Mouse (Mus musculus) heart, postnatal 4 days (tissue): ENCODE measurements around the gene BC030867. TPM values are rescaled to one million over a fixed set of nuclear protein-coding genes. Genes with fewer than 3 reads are reported as not detected.

Source experiments
- microRNA-seq, 2 experiments: library from miRNA; unstranded; fragments of <30 nt; microRNA quantifications; one replicate each; pipeline ENCODE4 v1.2.0; 2021 to 2022
- total RNA-seq, 2 experiments: library from RNA; stranded (reverse); gene quantifications; 2 replicates each; pipeline ENCODE4 v1.2.3; 2021

Gene BC030867
- total RNA-seq, 2 experiments from 2014 or later, result 5.3 TPM

Small RNA genes lying within 50 kb of the gene (microRNA-seq; reads per million reads assigned to microRNA genes)
- gene Mir8101, result 1.4 to 1.6 reads per million in 2 experiments

Other genes starting within 250 kb of the BC030867 start
- 1 to 10 TPM; 6.2 to 7.4 TPM for gene Mpp3, start 220.4 kb upstream of the BC030867 start, total RNA-seq
- gene Cd300lg, start 207.4 kb upstream of the BC030867 start, total RNA-seq, result 10 to 100 TPM; 32.3 to 36.2 TPM
- 1 to 10 TPM; 6.1 to 7.3 TPM for gene Mpp2, start 160.4 kb upstream of the BC030867 start, total RNA-seq
- gene Ppy, start 147.6 kb upstream of the BC030867 start, total RNA-seq, result not detected
- gene Pyy, start 141.1 kb upstream of the BC030867 start, total RNA-seq, result not detected
- gene Nags, start 103.4 kb upstream of the BC030867 start, total RNA-seq, result not detected
- gene Tmem101, start 92.5 kb upstream of the BC030867 start, total RNA-seq, result 10 to 100 TPM; 15.0 to 15.4 TPM
- gene Lsm12, start 63.6 kb upstream of the BC030867 start, total RNA-seq, result 10 to 100 TPM; 71.3 to 75.3 TPM
- 10 to 100 TPM; 29.9 to 32.6 TPM for gene G6pc3, start 59.3 kb upstream of the BC030867 start, total RNA-seq
- 10 to 100 TPM; 90.7 to 91.4 TPM for gene Hdac5, start 18.7 kb upstream of the BC030867 start, total RNA-seq
- under 1 TPM; 0.33 to 0.41 TPM for gene Asb16, start 19.9 kb downstream of the BC030867 start, total RNA-seq
- 10 to 100 TPM; 26.6 to 27.7 TPM for gene Tmub2, start 36.0 kb downstream of the BC030867 start, total RNA-seq
- 10 to 100 TPM; 36.8 to 39.4 TPM for gene Atxn7l3, start 47.7 kb downstream of the BC030867 start, total RNA-seq
- gene Ubtf, start 70.9 kb downstream of the BC030867 start, total RNA-seq, result 10 to 100 TPM; 81.9 to 89.3 TPM
- gene Slc4a1, start 117.3 kb downstream of the BC030867 start, total RNA-seq, result 10 to 100 TPM in 1 of 2 experiments, 1 to 10 TPM in 1; 7.2 to 22.1 TPM
- 1 to 10 TPM in 1 of 2 experiments, under 1 TPM in 1; 0.50 to 1.9 TPM for gene Rundc3a, start 144.5 kb downstream of the BC030867 start, total RNA-seq
- gene Slc25a39, start 159.1 kb downstream of the BC030867 start, total RNA-seq, result 100 to 1,000 TPM; 161 to 165 TPM
- 100 to 1,000 TPM; 141 to 144 TPM for gene Grn, start 181.4 kb downstream of the BC030867 start, total RNA-seq
- 10 to 100 TPM; 30.2 to 30.5 TPM for gene Fam171a2, start 198.8 kb downstream of the BC030867 start, total RNA-seq
- gene Itga2b, start 221.2 kb downstream of the BC030867 start, total RNA-seq, result 1 to 10 TPM; 4.2 to 5.4 TPM